Mouse (Mus musculus): ENCODE data around the gene Gm4303.
"Not testable (repeated sequence)": the region's sequence is repeated elsewhere in the genome, so short reads cannot be mapped to it uniquely, and the experiment has no call there.

DNA sequence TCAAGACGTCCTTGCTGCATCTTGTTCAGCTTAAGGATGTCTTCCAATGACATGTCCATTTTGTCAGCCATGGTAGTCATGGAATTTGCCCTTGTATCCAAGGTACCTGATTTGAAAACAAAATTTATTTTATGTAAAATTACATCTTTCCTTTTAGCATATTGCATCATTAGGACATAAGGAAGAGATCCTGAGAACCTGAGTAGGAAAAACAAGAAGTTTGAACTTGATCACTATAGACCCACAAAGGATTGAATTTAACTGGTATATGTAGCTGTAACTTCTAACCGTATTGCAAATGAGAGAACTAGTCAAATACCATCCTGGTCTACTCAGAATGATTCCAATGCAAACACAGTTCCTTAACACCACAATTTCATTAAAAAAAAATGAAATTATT, 36.7 kb downstream of the Gm4303 start, which contains the start of gene Gm4312:
- not testable (repeated sequence) for TF ChIP-seq CTCF (IDR thresholded peaks at IDR 0.05; ENCODE audit: extremely low read depth, insufficient read length, insufficient replicate concordance, low read depth, low read length); POLR2A (IDR thresholded peaks at IDR 0.05; ENCODE audit: low read depth, low read length)
